Mouse (Mus musculus) hindbrain, embryonic 16.5 days (tissue): ENCODE results near the gene Ltbp4. TPM values are rescaled to one million over a fixed set of nuclear protein-coding genes. Genes with fewer than 3 reads are reported as not detected.

Experiments
- ATAC-seq: fragments of 200-750 bp; cut with Nextera tagmentation; 2 replicates; pipeline ENCODE4 v1.8.0; 2017; ENCODE audit warnings: moderate TSS enrichment, moderate library complexity
- H3K27ac ChIP-seq: fragments of 300-500 bp; sonication (generic); 2 replicates; pipeline ENCODE4 v1.5.1; 2014; ENCODE audit warnings: low read depth, mild to moderate bottlenecking, control low read depth, low read length, moderate library complexity
- H3K27me3 ChIP-seq: fragments of 300-500 bp; sonication (generic); replicated peaks from 2 replicates; pipeline ENCODE4 v1.6.1; 2014; ENCODE audit warnings: low read length; ENCODE audit not compliant: control insufficient read depth, insufficient read depth
- H3K36me3 ChIP-seq: fragments of 300-500 bp; sonication (generic); 2 replicates; pipeline ENCODE4 v1.6.1; 2014; ENCODE audit warnings: mild to moderate bottlenecking, low read length, moderate library complexity, mixed read lengths; ENCODE audit not compliant: control insufficient read depth, insufficient read depth
- H3K4me1 ChIP-seq: fragments of 300-500 bp; sonication (generic); 2 replicates; pipeline ENCODE4 v1.6.1; 2014; ENCODE audit warnings: low read depth, low read length; ENCODE audit not compliant: control insufficient read depth, insufficient read depth
- H3K4me2 ChIP-seq: fragments of 300-500 bp; sonication (generic); 2 replicates; pipeline ENCODE4 v1.6.1; 2014; ENCODE audit warnings: mild to moderate bottlenecking, low read length, control low read depth, moderate library complexity
- H3K4me3 ChIP-seq: fragments of 300-500 bp; sonication (generic); 2 replicates; pipeline ENCODE4 v1.5.1; 2014; ENCODE audit warnings: mild to moderate bottlenecking, low read length, control low read depth, moderate library complexity
- H3K9ac ChIP-seq: fragments of 300-500 bp; sonication (generic); 2 replicates; pipeline ENCODE4 v1.6.1; 2014; ENCODE audit warnings: low read depth, mild to moderate bottlenecking, control low read depth, low read length, moderate library complexity
- H3K9me3 ChIP-seq: fragments of 300-500 bp; sonication (generic); 2 replicates; pipeline ENCODE4 v1.6.1; 2014; ENCODE audit warnings: mild to moderate bottlenecking, low read length, moderate library complexity; ENCODE audit not compliant: control insufficient read depth
- WGBS: fragments of 180-500 bp; shearing (Covaris S2); extraction: QIAGEN DNeasy Blood & Tissue Kit; methylation state at CpG from one replicate; pipeline ENCODE4 v1.1.7; 2014; 5-methylcytosine and 5-hydroxymethylcytosine counted together
- polyA plus RNA-seq: library from polyadenylated mRNA; unstranded; fragments of >200 nt; fragmentation: Nextera tagmentation; extraction: Ambion mirVana; gene quantifications from 2 replicates; pipeline ENCODE4 v1.2.1, GENCODE M21; 2015

Ltbp4 gene
- polyA plus RNA-seq, 1 experiment from 2014 or later = 14.1 TPM

DNA sequence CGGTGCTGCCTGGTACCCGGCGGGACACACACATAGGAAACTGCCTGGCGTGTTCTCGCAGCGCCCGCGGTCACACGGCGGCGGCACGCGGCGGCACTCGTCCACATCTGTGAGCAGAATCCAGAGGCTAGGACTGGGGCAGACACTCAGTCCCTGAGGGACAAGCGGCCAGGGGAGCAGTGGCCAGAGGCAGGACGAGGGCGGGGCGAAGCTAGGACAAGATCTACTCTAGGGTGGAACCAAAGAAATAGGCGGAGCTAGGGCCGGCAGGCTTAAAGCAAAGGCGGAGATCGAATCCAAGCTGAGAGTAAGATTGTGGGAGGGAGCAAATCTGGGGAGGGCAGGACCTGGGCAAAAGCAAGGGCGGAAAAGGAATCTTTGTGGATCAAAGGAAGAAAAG lies 11.8 kb downstream of the Ltbp4 start:
- Histone ChIP-seq H3K9me3 (no peaks in the 10 kb centered on the region), H3K36me3 (no peaks in the 10 kb centered on the region), H3K9ac (peak overlapping the region; percentile 31; the same call in 1 of the 2 replicates), H3K27me3 (peaks cover 52% of the 10 kb centered on the region), H3K4me3 (peak overlapping the region; percentile 33), H3K27ac (no peak overlapping the region), H3K4me2 (peak overlapping the region; percentile 50), H3K4me1 (peaks cover 17% of the 10 kb centered on the region)
- WGBS = 3% methylated on average over 24 of the region's 24 CpGs
- peak; percentile 18; the same call in 1 of the 2 replicates for ATAC-seq

DNA sequence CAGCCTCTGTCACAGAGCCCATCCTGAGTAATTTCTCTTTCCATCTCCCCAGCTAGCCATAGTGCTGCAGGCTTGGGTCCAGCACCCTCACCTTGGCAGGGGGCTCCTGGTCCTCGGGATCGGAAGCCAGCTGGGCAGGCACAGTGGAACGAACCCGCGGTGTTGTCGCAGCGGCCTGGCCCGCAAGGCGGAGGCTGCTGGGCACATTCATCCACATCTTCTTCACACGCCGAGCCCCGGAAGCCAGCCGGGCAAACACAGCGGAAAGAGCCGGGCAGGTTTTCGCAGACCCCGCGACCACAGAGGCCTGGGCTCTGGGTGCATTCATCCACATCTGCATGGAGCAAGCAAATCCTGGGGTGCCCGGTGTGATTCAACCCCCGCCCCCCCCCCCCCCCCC lies 12.6 kb downstream of the Ltbp4 start:
- WGBS = 49% methylated on average over 18 of the region's 20 CpGs
- Histone ChIP-seq H3K4me1 (peaks cover 13% of the 10 kb centered on the region), H3K4me2 (no peak overlapping the region), H3K27ac (no peak overlapping the region), H3K9ac (no peak overlapping the region; the same call in 1 of the 2 replicates), H3K4me3 (no peak overlapping the region), H3K36me3 (no peaks in the 10 kb centered on the region), H3K27me3 (peaks cover 44% of the 10 kb centered on the region), H3K9me3 (no peaks in the 10 kb centered on the region)
- ATAC-seq = no peak

DNA sequence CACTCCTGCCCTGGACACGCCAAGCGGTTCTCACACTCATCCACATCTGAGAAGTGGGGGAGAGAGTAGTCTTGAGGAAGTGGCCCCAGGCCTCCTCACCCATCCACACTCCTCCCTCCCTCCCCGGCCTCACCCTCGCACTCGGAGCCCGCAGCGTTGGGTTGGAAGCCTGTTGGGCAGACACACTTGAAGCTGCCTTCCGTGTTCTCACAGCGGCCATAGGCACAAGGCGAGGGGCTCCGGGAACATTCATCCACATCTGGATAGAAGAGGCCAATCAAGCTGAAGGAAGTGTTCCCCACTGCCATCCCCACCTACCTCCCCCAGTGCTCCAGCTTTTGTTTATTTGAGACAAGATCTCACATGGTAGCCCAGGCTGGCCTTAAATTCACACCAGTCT lies 13.3 kb downstream of the Ltbp4 start:
- Histone ChIP-seq H3K4me2 (no peak overlapping the region), H3K4me3 (no peak overlapping the region), H3K27me3 (peaks cover 40% of the 10 kb centered on the region), H3K27ac (no peak overlapping the region), H3K4me1 (peaks cover 10% of the 10 kb centered on the region), H3K9me3 (no peaks in the 10 kb centered on the region), H3K36me3 (no peaks in the 10 kb centered on the region), H3K9ac (no peak overlapping the region)
- ATAC-seq = no peak
- 98% methylated on average over 11 of the region's 11 CpGs for WGBS

DNA sequence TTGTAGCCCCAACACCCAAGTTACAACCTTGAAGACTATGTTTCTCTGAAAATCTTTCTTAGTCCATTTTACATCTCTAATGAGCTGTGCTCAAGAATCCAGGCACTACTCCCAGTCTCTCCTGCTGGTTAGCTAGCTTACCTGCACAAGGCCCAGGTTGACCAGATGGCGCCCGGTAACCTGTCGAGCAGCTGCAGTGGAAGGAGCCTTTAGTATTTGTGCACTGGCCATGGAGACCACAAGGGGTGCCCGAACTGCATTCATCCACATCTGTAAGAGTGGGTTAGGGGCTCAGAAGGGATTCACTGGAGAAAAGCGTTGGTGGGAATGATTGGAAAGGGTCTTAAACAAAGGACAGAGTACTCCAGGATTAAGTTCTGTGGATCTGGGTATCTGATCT lies 14.5 kb downstream of the Ltbp4 start:
- H3K9ac ChIP-seq = no peak overlapping the region
- H3K4me3 ChIP-seq = no peak overlapping the region
- no peaks in the 10 kb centered on the region for H3K9me3 ChIP-seq
- WGBS = 89% methylated on average over 5 of the region's 5 CpGs
- peaks cover 28% of the 10 kb centered on the region for H3K27me3 ChIP-seq
- no peak for ATAC-seq
- no peak overlapping the region for H3K27ac ChIP-seq
- peaks cover 10% of the 10 kb centered on the region for H3K4me1 ChIP-seq
- H3K36me3 ChIP-seq = no peaks in the 10 kb centered on the region
- no peak overlapping the region for H3K4me2 ChIP-seq

DNA sequence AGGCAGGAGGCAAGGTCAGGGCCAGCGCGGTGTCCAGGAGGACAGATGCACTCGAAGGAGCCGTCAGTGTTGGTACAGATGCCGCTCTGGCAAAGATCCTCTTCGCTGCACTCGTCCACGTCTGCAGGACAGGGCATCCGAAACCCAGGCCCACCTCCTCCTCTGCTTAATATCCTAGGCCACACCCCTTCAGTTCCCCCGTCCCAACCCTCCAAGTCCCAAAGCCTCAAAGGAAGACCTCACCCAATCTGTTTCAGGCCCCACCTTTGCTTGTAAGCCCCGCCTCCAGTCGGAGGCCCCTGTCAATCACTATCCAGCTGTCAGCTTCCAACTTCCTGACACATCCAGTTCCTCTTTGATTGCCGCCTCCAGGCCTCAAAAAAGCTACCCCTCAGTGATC lies 15.2 kb downstream of the Ltbp4 start:
- Histone ChIP-seq H3K9ac (no peak overlapping the region), H3K36me3 (no peaks in the 10 kb centered on the region), H3K27ac (no peak overlapping the region), H3K4me1 (peaks cover 10% of the 10 kb centered on the region), H3K27me3 (peaks cover 21% of the 10 kb centered on the region), H3K9me3 (no peaks in the 10 kb centered on the region), H3K4me2 (no peak overlapping the region), H3K4me3 (no peak overlapping the region)
- no peak for ATAC-seq
- WGBS = 26% methylated on average over 13 of the region's 13 CpGs

DNA sequence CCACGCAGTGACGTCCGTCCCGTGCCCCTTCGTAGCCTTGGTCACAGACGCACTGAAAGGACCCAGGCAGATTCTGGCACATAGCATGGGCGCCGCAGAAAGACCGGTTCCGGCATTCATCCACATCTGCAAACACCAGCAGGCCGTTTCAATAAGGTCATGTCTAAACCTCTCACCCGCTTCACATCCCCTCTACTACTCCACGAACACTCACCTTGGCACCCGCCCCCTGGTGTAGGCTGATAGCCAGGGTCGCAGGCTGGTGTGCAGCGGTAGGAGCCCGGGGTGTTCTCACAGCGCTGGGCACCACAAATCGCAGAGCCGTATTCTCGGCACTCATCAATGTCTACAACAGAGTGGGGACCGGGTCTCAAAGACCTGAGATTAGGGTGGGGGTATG lies 18.1 kb downstream of the Ltbp4 start:
- Histone ChIP-seq H3K4me1 (no peaks in the 10 kb centered on the region), H3K27ac (no peak overlapping the region), H3K27me3 (no peaks in the 10 kb centered on the region), H3K9ac (no peak overlapping the region), H3K36me3 (0 out of 2 replicates have a peak, but pooled peaks cover under 1% of the 10 kb centered on the region), H3K4me3 (no peak overlapping the region), H3K9me3 (no peaks in the 10 kb centered on the region), H3K4me2 (no peak overlapping the region)
- ATAC-seq = no peak
- WGBS = 92% methylated on average over 22 of the region's 22 CpGs

DNA sequence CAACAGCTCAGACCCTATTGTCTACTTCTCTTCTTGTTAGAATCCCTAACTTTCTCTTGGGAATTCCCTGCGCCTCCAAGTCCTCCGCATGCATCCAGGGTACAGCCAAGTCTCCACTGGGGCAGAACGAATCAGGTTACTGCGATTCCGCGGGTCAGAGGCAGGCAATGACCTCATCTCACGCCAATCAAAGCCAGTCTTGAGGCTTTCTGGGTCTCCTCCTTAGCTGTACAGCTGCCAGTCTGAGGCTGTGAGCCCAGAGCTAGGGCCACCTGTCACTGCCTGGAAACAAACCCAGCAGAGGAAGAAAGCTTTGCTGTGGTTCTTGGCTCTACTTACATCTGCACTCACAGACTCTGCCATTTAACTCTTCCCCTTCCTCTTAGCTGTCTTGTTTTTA lies 21.5 kb downstream of the Ltbp4 start:
- WGBS = 18% methylated on average over 7 of the region's 7 CpGs
- Histone ChIP-seq H3K27me3 (peaks cover 2% of the 10 kb centered on the region; the same call in 1 of the 2 replicates), H3K4me2 (no peak overlapping the region), H3K9ac (no peak overlapping the region), H3K27ac (no peak overlapping the region), H3K36me3 (peaks cover 8% of the 10 kb centered on the region; the same call in 1 of the 2 replicates), H3K4me1 (no peaks in the 10 kb centered on the region), H3K4me3 (no peak overlapping the region), H3K9me3 (peaks cover 11% of the 10 kb centered on the region; the same call in 1 of the 2 replicates)
- peak; percentile 84 for ATAC-seq

DNA sequence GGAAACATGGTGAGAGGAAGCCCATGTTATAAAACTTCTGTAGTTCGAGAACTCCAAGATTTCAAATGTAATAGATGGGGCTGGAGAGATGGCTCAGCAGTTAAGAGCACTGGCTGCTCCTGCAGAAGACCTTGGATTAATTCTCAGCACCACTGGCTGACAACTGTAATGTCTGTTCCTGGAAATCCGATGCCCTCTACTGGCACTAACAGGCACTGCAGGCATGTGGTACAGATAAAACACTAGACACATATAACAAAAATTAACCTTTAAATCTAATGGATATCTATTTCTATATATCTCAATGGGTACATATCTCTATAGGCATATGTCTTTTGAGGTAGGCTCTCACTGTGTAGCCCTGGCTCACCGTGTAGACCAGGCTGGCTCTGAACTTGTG lies 23.1 kb downstream of the Ltbp4 start:
- 96% methylated on average over 3 of the region's 3 CpGs for WGBS
- no peak for ATAC-seq
- H3K4me2 ChIP-seq = no peak overlapping the region
- H3K4me3 ChIP-seq = no peak overlapping the region
- H3K36me3 ChIP-seq = peaks cover 8% of the 10 kb centered on the region; the same call in 1 of the 2 replicates
- peaks cover 5% of the 10 kb centered on the region for H3K4me1 ChIP-seq
- peaks cover 3% of the 10 kb centered on the region; the same call in 1 of the 2 replicates for H3K27me3 ChIP-seq
- H3K9ac ChIP-seq = no peak overlapping the region
- H3K27ac ChIP-seq = no peak overlapping the region
- H3K9me3 ChIP-seq = peaks cover 11% of the 10 kb centered on the region; the same call in 1 of the 2 replicates

DNA sequence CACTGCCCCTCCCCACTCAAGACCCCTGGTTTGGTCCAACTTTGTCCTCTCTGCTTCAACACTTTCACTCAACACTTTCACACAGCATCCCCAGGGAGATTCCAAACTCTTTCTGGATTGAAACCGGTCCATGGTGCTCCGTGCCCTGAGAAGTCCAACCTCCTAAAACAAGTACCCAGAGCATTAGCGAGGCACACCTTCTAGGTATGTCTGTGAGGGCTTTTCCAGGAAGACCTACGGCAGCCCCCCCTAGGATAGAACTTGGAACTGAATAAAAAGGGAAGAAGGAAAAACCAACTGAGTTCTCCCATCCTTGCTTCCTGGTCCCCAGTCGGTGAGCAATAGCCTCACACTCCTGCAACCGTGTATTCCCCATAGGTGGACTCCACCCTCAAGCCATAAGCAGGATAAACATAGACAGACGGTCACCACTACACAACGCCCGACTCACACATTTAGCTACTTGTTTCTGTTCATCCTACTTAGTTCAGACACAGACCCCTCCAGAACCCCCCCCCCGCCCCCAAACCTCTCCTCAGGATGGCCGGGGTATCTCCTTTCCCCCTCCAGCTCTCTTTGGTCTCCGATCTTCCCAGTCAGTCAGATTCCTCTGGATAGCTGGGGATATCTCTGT lies 25.7 kb downstream of the Ltbp4 start:
- Histone ChIP-seq H3K9me3 (peaks cover 11% of the 10 kb centered on the region; the same call in 1 of the 2 replicates), H3K4me1 (peaks cover 9% of the 10 kb centered on the region), H3K4me3 (no peak overlapping the region), H3K36me3 (peaks cover 8% of the 10 kb centered on the region; the same call in 1 of the 2 replicates), H3K4me2 (no peak overlapping the region), H3K27ac (no peak overlapping the region), H3K9ac (no peak overlapping the region), H3K27me3 (peaks cover 3% of the 10 kb centered on the region; the same call in 1 of the 2 replicates)
- WGBS = 94% methylated on average over 12 of the region's 12 CpGs
- ATAC-seq = no peak
